Mouse (Mus musculus) right cerebral cortex, adult 18-20 months (tissue): ENCODE results near the gene Col5a2.
"Not testable (repeated sequence)": the region's sequence is repeated elsewhere in the genome, so short reads cannot be mapped to it uniquely, and the experiment has no call there.

Source experiments
- DNase-seq: peaks from one replicate; pipeline ENCODE4 v3.0.0; 2022; ENCODE audit warnings: mixed read lengths

Col5a2 gene

GRCm38 (mm10) chr1:45502865-45503332 is at the start of gene Col5a2:
Gene Col5a2 (minus strand): TSS chr1:45503282.
- peak; percentile 22 for DNase-seq

- no peak for DNase-seq
These were observed 47.4 kb upstream of the Col5a2 start for GRCm38 (mm10) chr1:45550531-45550930.

GRCm38 (mm10) chr1:45541888-45542287 is 38.8 kb upstream of the Col5a2 start:
- no peak for DNase-seq

- DNase-seq, result no peak
These were observed 38.1 kb upstream of the Col5a2 start for GRCm38 (mm10) chr1:45541161-45541560.

GRCm38 (mm10) chr1:45531486-45531885 is 28.4 kb upstream of the Col5a2 start:
- no peak for DNase-seq

- not testable (repeated sequence) for DNase-seq
These were observed 24.4 kb upstream of the Col5a2 start for GRCm38 (mm10) chr1:45527476-45527875.

GRCm38 (mm10) chr1:45523601-45524000 is 20.5 kb upstream of the Col5a2 start:
- DNase-seq, result no peak

- no peak for DNase-seq
These were observed 18.4 kb upstream of the Col5a2 start for GRCm38 (mm10) chr1:45521486-45521885.

- DNase-seq, result no peak
These were observed 791 bp downstream of the Col5a2 start for GRCm38 (mm10) chr1:45502241-45502741.

GRCm38 (mm10) chr1:45501437-45501836 is 1.6 kb downstream of the Col5a2 start:
- no peak for DNase-seq

GRCm38 (mm10) chr1:45500456-45500855 is 2.6 kb downstream of the Col5a2 start:
- DNase-seq, result no peak

GRCm38 (mm10) chr1:45495025-45495424 is 8.1 kb downstream of the Col5a2 start:
- DNase-seq, result no peak

GRCm38 (mm10) chr1:45492130-45492723 is 10.9 kb downstream of the Col5a2 start:
- no peak for DNase-seq

GRCm38 (mm10) chr1:45490451-45490850 is 12.6 kb downstream of the Col5a2 start:
- no peak for DNase-seq

GRCm38 (mm10) chr1:45488291-45488690 is 14.8 kb downstream of the Col5a2 start:
- no peak for DNase-seq

GRCm38 (mm10) chr1:45483001-45483400 is 20.1 kb downstream of the Col5a2 start:
- no peak for DNase-seq

- DNase-seq, result no peak
These were observed 21.2 kb downstream of the Col5a2 start for GRCm38 (mm10) chr1:45481876-45482275.

GRCm38 (mm10) chr1:45479087-45479486 is 24.0 kb downstream of the Col5a2 start:
- DNase-seq, result no peak

GRCm38 (mm10) chr1:45472751-45473150 is 30.3 kb downstream of the Col5a2 start:
- DNase-seq, result peak; percentile 63

GRCm38 (mm10) chr1:45460767-45461166 is 42.3 kb downstream of the Col5a2 start:
- DNase-seq, result no peak

GRCm38 (mm10) chr1:45455763-45456162 is 47.3 kb downstream of the Col5a2 start:
- no peak for DNase-seq

GRCm38 (mm10) chr1:45448856-45449255 is 54.2 kb downstream of the Col5a2 start:
- DNase-seq, result no peak

GRCm38 (mm10) chr1:45431922-45432321 is 71.2 kb downstream of the Col5a2 start:
- DNase-seq, result peak; percentile 27

GRCm38 (mm10) chr1:45430520-45430919 is 72.6 kb downstream of the Col5a2 start:
- DNase-seq, result no peak

- not testable (repeated sequence) for DNase-seq
These were observed 73.9 kb downstream of the Col5a2 start for GRCm38 (mm10) chr1:45429145-45429544.
